Mouse (Mus musculus) macrophage (primary cell): ENCODE results near the gene Tmub1. TPM values are rescaled to one million over a fixed set of nuclear protein-coding genes. Genes with fewer than 3 reads are reported as not detected.

ENCODE experiments used
- H3K27ac ChIP-seq: fragments of 350-480 bp; formaldehyde crosslinking; 2 replicates; pipeline ENCODE4 v1.9.0; 2021
- H3K36me3 ChIP-seq: fragments of 350-480 bp; formaldehyde crosslinking; 2 replicates; pipeline ENCODE4 v1.9.0; 2021; ENCODE audit errors: inconsistent target
- H3K4me3 ChIP-seq: fragments of 350-480 bp; formaldehyde crosslinking; 2 replicates; pipeline ENCODE4 v1.9.0; 2021; ENCODE audit errors: inconsistent target
- H3K79me2 ChIP-seq: fragments of 350-480 bp; formaldehyde crosslinking; 2 replicates; pipeline ENCODE4 v1.9.0; 2021; ENCODE audit errors: inconsistent target
- WGBS: methylation state at CpG from one replicate; pipeline ENCODE4 v1.1.7; 2026; ENCODE audit warnings: inconsistent platforms; ENCODE audit not compliant: missing documents; 5-methylcytosine and 5-hydroxymethylcytosine counted together
- polyA plus RNA-seq: library from polyadenylated mRNA; stranded (reverse); fragments of 250-400 nt; gene quantifications from 3 replicates; pipeline ENCODE4 v1.2.4, GENCODE M21; 2018; ENCODE audit warnings: inconsistent platforms

Tmub1 gene
- polyA plus RNA-seq, 1 experiment from 2014 or later: 14.5 TPM

DNA sequence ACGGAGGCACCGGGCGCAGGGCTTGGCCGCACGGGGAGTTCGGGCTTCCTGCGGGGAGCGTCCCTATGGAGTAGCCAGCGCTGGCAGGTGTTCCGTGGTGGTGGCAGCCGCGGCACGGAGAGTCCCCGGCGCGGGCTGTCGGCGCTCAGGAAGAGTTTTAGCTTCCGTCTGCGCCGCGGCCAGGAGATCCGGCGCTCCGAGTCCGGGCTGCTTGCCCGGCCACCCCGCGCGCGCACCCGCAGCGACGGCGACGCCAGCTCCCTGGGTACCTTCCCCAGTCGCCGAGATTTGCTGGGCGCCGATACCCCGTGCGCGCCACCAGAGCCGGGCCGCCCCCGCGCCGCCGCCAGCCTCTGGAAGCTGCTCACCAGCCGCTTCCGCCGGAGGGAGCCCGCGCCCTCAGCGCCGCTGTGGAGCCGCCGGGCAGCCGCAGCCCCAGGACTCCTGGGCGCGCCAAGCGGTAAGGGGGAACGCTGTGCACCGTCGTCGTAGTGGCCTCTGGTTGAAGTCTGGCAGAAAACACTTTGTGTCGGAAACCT lies 27.1 kb upstream of the Tmub1 start:
- Histone ChIP-seq H3K4me3 (no peak overlapping the region), H3K27ac (no peak overlapping the region)
- WGBS: 34% methylated on average over 60 of the region's 67 CpGs

DNA sequence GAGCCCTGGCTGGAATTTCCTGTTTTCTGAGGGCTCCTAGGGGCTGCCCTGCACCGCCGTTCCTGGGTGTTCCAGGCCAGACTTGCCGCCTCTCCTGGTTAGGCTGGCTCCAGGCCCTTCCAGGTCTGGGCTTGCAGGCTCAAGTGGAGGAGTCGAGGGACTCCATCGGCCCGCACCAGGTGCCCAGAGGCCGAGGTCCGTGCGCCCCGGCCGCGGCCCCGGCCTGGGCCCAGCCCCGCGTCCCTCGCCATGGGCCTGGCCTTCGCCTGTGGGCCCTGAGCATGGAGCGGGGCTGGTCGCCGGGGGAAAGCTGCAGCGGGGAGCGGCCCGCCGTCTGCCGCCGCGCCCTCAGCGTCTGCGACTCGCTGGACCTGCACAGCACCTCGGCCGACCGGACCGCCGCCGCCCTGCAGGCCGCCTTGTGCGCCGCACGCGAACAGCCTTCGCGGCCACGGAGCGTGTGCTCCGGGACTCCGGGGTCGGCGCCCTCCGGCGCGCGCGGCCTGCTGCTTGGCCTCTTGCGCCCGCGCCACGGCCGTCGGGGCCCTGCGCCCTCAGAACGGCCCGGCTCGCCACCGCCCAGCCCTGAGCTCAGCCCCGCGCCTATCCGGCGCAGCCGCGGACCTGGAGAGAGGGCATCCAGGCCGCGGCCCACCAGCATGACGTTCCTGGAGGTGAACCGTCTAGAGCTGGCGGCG lies 26.5 kb upstream of the Tmub1 start:
- H3K36me3 ChIP-seq: peaks cover 29% of the 10 kb centered on the region

More for the DNA sequence above, 27.1 kb upstream of the Tmub1 start:
- H3K79me2 ChIP-seq: peaks cover 61% of the 10 kb centered on the region
- peaks cover 35% of the 10 kb centered on the region for H3K36me3 ChIP-seq

DNA sequence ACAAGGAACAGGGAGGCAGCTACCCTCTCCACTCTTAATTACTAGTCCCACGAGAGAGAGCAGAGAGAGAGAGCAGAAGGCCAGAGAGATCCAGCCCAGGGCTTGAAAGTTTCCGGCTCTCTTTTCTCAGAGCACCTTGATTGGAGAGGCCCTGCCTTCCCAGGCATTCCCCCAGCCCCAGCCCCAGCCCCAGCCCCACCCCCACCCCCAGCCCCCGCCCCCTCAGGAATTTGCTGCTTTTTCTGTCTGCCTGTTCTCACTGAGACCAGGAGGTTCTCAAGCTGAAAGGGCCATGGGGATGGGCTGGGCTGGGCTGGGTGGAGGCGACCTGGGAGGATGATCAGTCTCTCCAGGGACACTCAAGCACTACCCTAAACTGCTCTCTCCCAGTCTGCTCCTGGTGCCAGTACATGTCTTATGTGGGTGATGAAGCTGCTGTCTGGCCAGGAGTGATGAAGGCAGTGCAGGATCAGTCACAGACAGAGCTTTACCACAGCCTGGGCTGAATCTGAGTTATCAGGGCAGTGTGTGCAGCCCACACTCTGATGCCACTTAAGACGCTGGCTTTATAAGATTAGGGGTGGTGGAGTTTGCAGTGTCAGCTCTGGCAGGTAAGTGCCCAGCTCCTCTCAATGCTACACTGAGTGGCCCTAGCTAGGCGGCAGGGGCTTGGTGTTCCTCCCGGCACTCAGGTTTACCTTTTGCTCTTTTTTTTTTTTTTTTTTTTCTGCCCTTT lies 25.4 kb upstream of the Tmub1 start:
- 94% methylated on average over 4 of the region's 7 CpGs for WGBS
- Histone ChIP-seq H3K4me3 (no peak overlapping the region), H3K27ac (no peak overlapping the region), H3K79me2 (peaks cover 78% of the 10 kb centered on the region), H3K36me3 (peaks cover 18% of the 10 kb centered on the region)

More for the DNA sequence above, 26.5 kb upstream of the Tmub1 start:
- no peak overlapping the region for H3K27ac ChIP-seq
- no peak overlapping the region for H3K4me3 ChIP-seq
- peaks cover 67% of the 10 kb centered on the region for H3K79me2 ChIP-seq
- 37% methylated on average over 76 of the region's 77 CpGs for WGBS

DNA sequence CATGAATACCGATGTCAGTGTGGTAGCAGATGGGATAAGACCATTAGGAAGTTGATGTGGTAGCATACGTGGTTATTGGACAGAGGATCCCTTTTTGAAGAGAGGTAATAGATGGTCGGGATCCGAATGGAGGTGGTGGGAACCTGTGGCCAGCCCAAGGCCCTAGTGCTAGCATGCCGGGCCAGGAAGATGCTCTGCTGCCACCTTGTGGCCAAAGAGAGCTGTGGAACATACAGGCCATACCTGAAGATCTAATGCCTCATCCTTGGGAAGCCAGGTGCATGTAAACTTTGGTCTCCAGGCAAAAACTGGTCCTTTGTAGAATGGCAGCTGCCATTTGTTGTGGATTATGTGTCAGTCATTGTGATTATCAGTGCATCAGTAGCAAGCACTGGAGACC lies 22.9 kb upstream of the Tmub1 start:
- Histone ChIP-seq H3K27ac (no peak overlapping the region), H3K36me3 (no peaks in the 10 kb centered on the region), H3K4me3 (no peak overlapping the region), H3K79me2 (peaks cover 90% of the 10 kb centered on the region)
- WGBS: 30% methylated on average over 5 of the region's 5 CpGs

DNA sequence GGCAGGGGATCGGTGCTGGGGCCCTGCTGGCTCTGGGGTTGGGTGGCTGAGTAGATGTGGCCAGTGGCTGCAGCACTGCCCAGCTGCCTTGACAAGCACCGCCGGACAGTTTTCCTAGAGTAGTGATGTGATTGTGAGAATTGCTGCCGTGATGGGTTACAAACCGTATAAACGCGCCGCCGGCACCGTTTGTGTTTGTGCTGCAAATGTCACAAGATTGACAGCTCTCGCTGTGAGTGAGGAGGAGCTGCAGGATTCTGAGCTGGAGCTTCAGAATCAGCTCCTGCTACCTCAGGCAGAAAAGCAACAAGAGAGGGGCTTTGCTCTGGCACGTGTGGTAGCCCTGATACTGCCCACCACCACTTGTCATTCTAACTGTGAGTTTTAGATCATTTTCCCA lies 19.1 kb upstream of the Tmub1 start:
- H3K36me3 ChIP-seq: no peaks in the 10 kb centered on the region
- no peak overlapping the region for H3K27ac ChIP-seq
- H3K79me2 ChIP-seq: peaks cover 100% of the 10 kb centered on the region
- 96% methylated on average over 10 of the region's 12 CpGs for WGBS
- H3K4me3 ChIP-seq: no peak overlapping the region

DNA sequence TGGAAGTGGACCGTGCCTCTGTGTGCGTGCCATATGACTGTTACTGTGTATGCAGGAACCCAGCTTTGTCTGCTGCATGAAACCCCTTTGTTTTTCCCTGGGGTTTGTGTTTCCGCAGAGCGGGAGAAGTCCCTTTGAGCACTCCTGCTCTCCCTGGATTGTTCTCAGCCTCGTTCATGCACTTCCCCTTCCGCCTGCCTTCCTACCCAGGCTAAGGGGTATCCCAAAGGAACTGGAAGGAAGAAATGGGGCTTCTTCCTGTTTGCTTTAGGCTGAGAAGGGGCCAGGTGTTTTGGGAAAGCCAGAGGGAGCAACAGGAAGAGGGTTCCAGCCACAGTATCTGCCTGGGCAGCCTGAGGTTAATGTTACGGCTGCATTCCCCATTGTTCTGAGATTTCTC lies 8.0 kb upstream of the Tmub1 start:
- H3K27ac ChIP-seq: no peak overlapping the region
- no peak overlapping the region for H3K4me3 ChIP-seq
- H3K79me2 ChIP-seq: peaks cover 82% of the 10 kb centered on the region
- 93% methylated on average over 7 of the region's 7 CpGs for WGBS
- no peaks in the 10 kb centered on the region for H3K36me3 ChIP-seq

DNA sequence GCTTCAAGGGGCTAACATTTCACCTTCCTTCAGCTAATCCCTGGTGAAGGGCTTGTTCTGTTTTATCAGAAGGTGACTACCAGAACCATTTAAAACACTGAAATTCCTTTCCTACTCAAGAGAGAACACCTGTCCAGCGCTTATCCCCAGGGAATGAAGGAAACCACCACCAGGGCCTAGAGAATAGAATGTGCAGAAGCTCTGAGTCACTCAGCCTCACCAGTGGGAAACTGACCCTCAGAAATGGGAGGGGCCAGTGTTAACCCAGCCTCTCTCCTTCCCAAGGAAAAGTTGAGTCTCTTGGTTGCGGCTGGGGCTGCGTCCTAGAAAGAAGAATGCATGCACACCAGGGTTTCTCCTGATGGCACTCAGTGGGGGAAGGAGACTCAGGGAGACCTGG lies 7.4 kb upstream of the Tmub1 start:
- peaks cover 76% of the 10 kb centered on the region for H3K79me2 ChIP-seq
- no peaks in the 10 kb centered on the region for H3K36me3 ChIP-seq
- 100% methylated on average over 3 of the region's 3 CpGs for WGBS
- no peak overlapping the region for H3K27ac ChIP-seq
- no peak overlapping the region for H3K4me3 ChIP-seq

DNA sequence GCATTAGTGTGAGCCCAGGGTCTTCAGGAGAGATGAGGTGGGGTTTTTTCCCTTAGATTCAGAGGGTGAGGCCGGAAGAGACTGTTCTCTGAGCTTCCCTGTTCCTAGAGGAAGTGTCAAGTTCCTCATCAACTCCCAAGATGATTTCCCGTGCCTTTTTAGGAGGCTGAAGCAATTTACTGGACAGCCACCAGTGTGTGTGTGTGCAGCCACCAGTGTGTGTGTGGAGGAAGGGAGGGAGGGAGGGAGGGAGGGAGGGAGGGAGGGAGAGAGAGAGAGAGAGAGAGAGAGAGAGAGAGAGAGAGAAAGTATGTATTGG lies 6.3 kb upstream of the Tmub1 start:
- Histone ChIP-seq H3K79me2 (peaks cover 65% of the 10 kb centered on the region), H3K27ac (peak overlapping the region; percentile 80), H3K4me3 (peak overlapping the region; percentile 81), H3K36me3 (no peaks in the 10 kb centered on the region)
- 5% methylated on average over 2 of the region's 2 CpGs for WGBS

DNA sequence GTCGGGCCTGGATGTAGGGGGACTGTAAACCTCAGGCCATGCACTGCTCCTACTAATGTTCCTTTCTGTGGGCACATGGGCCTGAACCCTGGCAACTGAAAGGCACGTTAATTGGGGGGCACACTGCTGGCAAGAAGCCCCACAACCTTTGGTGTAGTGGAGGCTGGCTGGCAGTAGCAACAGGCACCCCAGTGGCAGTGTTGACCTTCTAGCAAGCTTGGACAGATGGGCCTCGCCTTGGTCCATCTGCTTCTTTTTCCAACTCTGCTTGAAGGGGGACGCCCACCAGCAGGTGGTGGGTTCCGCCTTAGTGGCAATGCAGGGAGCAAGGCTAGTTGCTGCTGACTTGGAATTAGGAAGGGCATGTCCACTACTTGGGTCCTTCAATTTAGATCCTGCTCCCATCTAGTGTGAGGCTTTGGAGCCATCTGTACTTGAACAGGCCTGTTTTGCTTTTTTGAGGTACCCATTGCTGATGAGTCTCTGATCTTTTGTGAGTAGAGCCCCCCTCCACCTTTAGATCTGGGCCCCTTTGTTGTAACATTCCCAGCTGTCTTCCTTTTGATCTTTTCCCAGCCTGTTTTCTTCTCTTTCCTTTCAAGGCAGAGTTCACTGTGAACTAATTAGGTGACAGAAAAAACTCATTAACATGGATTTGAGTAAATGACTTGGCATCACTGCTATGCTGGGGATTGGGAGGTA lies 5.8 kb upstream of the Tmub1 start:
- 58% methylated on average over 5 of the region's 5 CpGs for whole genome bisulfite sequencing
- H3K27ac ChIP-seq: peak overlapping the region; percentile 80
- peaks cover 60% of the 10 kb centered on the region for H3K79me2 ChIP-seq
- H3K36me3 ChIP-seq: no peaks in the 10 kb centered on the region
- peak overlapping the region; percentile 81 for H3K4me3 ChIP-seq

DNA sequence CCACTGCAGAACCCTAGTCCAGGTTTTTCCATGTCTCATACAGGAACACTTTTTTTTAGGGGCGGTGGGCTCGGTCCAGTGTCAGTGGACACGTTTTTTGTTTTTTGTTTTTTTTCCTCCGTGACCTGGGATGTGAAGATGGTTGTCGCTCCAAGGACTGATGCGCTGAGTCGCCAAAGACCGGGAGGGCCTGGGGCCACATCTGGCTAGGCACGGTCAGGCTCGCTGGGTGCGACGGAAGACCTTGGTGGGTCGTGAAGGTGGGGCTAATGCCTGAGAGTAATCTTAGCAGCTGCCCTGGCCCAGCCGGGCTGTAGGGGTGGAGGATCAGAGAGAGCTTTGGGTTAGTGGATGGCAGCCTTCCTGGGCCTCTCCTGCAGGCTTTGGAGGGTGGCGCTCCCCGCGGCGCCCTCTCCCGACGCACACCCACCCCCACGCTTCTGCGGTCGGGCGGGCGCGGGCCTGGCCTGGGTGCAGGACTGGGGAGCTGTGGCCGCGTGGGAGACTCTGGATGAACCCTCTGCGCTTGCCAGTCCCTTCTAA lies 5.1 kb upstream of the Tmub1 start:
- WGBS: 1% methylated on average over 25 of the region's 29 CpGs
- Histone ChIP-seq H3K4me3 (peak overlapping the region; percentile 81), H3K36me3 (no peaks in the 10 kb centered on the region), H3K79me2 (peaks cover 53% of the 10 kb centered on the region), H3K27ac (peak overlapping the region; percentile 80)

DNA sequence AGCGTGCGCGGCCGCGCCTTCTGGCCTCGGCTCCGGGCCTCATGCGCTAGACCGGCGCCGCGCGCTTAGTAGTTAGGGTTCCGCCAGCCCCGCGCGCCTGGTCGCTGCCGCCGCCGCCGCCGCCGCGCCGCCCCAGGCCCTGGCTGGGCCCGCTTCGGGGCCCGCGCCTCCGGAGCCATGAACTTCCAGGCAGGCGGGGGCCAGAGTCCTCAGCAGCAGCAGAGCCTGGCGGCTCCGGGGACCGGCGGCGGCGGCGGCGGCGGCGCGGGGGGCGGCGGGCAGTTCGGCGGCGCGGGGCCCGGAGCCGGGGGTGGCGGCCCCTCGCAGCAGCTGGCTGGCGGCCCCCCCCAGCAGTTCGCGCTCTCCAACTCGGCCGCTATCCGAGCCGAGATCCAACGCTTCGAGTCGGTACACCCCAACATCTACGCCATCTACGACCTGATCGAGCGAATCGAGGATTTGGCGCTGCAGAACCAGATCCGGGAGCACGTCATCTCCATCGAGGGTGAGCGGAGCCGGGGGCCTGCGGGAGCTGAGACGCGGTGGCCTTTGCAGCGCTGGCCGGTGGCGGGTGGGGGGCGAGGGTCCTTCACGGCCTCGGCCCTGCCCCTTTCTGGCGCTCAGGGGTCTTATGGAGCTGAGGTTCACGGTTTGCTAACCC lies 4.5 kb upstream of the Tmub1 start, which contains the start of gene Agap3:
Gene Agap3 (plus strand): TSS at position 148 of the 661 bp plus-strand sequence.
- WGBS: 0% methylated on average over 71 of the region's 85 CpGs
- Histone ChIP-seq H3K36me3 (no peaks in the 10 kb centered on the region), H3K27ac (peak within 1 kb of the TSS; percentile 80), H3K4me3 (peak within 1 kb of the TSS; percentile 81), H3K79me2 (peaks cover 47% of the 10 kb centered on the region)

DNA sequence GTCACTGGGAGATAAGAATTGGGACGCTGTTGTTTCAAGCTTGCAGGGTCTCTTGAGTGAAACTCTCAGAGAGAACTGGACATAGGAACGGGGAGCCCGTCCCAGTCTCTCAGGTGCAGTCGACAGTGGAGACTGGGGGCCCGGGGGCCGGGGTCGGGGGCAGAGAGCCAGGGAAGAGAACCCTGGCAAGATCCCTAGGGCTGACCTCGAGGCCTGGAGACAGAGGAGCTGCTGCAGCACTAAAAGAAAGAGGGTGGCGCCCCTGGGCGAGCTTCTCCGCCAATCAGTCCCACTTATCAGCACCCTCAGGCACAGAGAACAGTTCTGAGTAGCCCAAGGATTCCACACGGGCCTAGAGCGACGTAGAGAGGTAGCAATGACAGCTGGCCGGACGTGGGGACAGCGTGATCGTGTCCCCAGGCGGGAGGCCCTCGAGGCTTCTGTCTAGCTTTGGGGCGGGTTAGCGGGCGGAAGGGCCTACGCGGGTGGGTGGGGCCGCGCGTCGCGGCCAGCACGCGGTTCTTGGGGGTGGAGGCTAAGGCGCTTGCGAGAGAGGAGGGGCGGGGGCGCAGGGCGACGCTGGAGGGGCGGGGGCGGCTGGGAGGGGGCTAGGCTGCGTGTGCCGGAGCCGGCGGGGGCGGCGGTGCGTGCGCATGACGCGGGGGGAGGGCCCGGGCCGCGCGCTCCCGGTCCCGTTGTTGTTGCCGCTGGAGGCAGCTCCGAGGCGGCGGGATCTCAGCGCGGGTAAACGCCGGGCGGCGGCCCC lies 3.8 kb upstream of the Tmub1 start:
- peak overlapping the region; percentile 14; the same call in 1 of the 2 replicates for H3K4me3 ChIP-seq
- H3K27ac ChIP-seq: peak overlapping the region; percentile 77
- peaks cover 40% of the 10 kb centered on the region for H3K79me2 ChIP-seq
- H3K36me3 ChIP-seq: no peaks in the 10 kb centered on the region
- 4% methylated on average over 57 of the region's 66 CpGs for whole genome bisulfite sequencing

DNA sequence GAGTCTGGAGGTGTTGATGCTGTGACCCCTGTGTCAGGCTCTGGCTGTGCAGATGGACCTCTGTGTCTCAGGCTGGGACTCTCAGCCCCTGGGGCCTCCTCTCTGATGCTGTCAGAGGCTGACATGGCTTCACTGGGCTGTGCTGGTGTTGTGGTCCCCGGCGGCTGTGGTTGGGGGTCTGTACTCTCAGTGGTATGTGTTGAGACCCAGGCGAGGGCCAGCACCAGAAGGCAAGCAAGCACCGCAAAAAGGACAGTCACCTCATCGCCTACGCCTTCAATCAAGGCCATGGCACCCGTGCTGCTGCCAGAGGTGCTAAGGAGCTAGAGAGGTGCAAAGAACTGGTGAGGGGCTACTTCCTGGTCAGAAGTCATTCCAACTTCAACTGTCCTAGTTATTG lies 1.0 kb downstream of the Tmub1 start:
- Histone ChIP-seq H3K4me3 (no peak overlapping the region), H3K27ac (no peak overlapping the region), H3K79me2 (peaks cover 10% of the 10 kb centered on the region), H3K36me3 (peaks cover 4% of the 10 kb centered on the region; the same call in 1 of the 2 replicates)
- WGBS: 93% methylated on average over 7 of the region's 7 CpGs
